Mouse (Mus musculus): ENCODE data around the gene Fbxl16.

DNA sequence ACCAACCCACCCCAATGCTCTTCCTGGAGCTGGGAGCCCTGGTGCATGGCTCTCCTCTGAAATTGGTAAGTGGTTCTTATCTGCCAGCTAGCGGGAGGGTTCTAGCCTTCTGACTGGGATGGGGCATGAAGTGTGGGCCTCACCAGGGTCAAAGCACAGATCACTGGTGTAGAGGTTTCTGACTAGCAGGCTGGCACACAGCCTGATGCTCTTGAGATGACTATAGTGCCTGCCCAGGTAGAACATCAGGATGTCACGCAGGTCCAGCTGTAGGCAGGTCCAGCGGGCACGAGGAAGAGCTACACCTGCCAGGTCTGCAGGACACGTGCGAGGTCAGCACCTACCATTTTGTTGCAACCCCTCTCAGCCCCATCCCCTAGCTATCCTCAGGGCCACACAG, 51.3 kb downstream of the Fbxl16 start:
- no peak for TF ChIP-seq POLR2A (IDR thresholded peaks at IDR 0.05; ENCODE audit: low read depth, low read length)
- TF ChIP-seq CTCF (conservative IDR thresholded peaks at IDR 0.05 in 1 of 2, IDR thresholded peaks at IDR 0.05 in 1 of 2; ENCODE audit: low read depth in 2 of 2, low read length in 2 of 2): no peak
- no peak for TF ChIP-seq TCF12 (IDR thresholded peaks at IDR 0.05; ENCODE audit: low read depth, low read length)
- TF ChIP-seq UBTF (IDR thresholded peaks at IDR 0.05; ENCODE audit: low read depth, low read length): no peak
- TF ChIP-seq JUN (IDR thresholded peaks at IDR 0.05; ENCODE audit: insufficient read depth, low read depth, low read length): no peak
- no peak for TF ChIP-seq NRF1 (IDR thresholded peaks at IDR 0.05; ENCODE audit: low read depth, low read length)
- TF ChIP-seq POLR2AphosphoS2 (IDR thresholded peaks at IDR 0.05; ENCODE audit: low read depth, low read length): no peak
- no peak for TF ChIP-seq CHD1 (IDR thresholded peaks at IDR 0.05; ENCODE audit: low read depth, low read length)
- TF ChIP-seq MEF2A (IDR thresholded peaks at IDR 0.05; ENCODE audit: borderline replicate concordance, low read depth, low read length): no peak
- no peak for TF ChIP-seq MAZ (IDR thresholded peaks at IDR 0.05; ENCODE audit: low read depth, low read length)
- TF ChIP-seq E2F4 (IDR thresholded peaks at IDR 0.05; ENCODE audit: insufficient replicate concordance, low read depth, low read length): no peak
- no peak for TF ChIP-seq GABPA (IDR thresholded peaks at IDR 0.05; ENCODE audit: insufficient replicate concordance, low read depth, low read length)
- no peak for TF ChIP-seq ZNF384 (IDR thresholded peaks at IDR 0.05; ENCODE audit: low read depth, low read length)
- TF ChIP-seq TBP (conservative IDR thresholded peaks at IDR 0.05; ENCODE audit: low read depth, low read length): no peak

Data from CH12.LX (cell line).